Mouse (Mus musculus) bone marrow macrophage, adult 2 months (primary cell): ENCODE results near the gene Sgip1.

ENCODE experiments used
- CTCF ChIP-seq: IDR thresholded peaks from 2 replicates; pipeline ENCODE4 v1.5.1; 2012; ENCODE audit warnings: low read depth, mild to moderate bottlenecking, low read length, moderate library complexity
- POLR2A ChIP-seq: IDR thresholded peaks from 2 replicates; pipeline ENCODE4 v1.6.1; 2012; ENCODE audit warnings: mild to moderate bottlenecking, low read depth, low read length, borderline replicate concordance

DNA sequence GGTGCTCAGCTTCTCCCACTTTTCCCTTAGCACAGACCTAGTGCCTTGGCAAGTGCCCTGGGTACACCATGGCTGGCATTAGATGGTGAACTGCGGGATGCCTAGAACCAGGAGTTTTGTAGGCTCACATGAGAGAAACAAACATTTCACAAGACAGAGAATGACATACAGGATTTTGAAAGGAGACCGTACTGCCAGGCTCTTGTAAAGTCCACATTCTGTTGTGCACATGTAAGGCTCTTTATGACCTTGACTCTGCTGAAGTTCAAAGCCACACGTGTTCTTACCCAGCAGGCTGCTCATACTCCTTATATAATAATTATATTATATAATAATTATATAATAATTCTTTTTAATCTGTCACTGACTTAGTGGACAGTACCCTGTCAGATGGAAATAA, 65.9 kb downstream of the Sgip1 start:
- no peak for TF ChIP-seq POLR2A
- no peak for TF ChIP-seq CTCF
